Mouse (Mus musculus) mesoderm, embryonic 11.5 days (tissue): ENCODE measurements at regions not wholly inside any gene's neighbourhood (a gene's known extent, or its start where the extent isn't known, plus 50 kb on each side); places are given as distances from the start of the nearest gene placed in this dataset.
A peak's percentile ranks its signal among the peaks of the same experiment; 100 is the strongest.

Source experiments
- DNase-seq: peaks from one replicate; pipeline ENCODE4 v3.0.0-alpha.2; 2012; ENCODE audit warnings: low read depth, low spot score

DNA sequence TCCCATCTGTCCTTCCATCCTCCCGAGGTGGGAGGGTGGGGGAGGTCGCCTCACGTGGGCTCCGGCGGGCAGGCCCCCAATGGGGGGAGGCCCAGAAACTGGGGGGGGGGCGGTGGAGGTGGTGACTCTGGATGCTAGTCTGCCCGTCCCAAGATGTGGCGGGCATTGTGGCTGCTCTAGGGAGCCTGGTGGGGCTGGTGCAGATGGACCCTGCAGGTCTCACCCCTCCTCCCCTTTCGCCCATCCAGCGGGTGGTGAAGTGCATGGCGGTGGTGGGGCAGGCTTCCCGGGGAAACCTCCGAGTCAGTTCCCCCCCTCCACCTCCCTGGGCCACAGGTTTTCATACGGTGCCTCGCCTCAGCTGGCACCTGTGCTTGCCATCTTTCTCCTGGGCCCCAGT is 88.6 kb downstream of the Inhba start:
- DNase-seq = no peak

GRCm38 (mm10) chr13:16114837-16115236 is 103.2 kb downstream of the Inhba start:
- DNase-seq = peak; percentile 2

DNA sequence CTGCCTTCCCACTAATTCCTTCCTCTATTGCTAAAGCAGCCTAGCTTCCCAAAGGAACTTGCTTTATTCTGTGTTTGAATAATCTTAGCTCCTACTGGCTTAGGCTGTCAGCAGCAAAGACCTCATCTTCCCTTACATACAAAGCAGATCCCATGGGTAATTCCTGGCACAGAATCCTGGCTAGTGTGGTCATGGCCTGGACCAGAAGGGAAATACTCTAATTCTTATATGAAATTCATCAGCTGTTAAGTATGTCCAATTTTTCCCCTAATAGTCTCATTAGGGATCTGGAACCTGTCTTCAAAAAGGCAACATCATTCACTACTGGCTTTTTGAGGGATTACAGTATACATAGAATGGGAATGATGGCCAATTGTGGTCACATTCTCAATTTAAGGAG is 135.0 kb downstream of the Inhba start:
- no peak for DNase-seq

DNA sequence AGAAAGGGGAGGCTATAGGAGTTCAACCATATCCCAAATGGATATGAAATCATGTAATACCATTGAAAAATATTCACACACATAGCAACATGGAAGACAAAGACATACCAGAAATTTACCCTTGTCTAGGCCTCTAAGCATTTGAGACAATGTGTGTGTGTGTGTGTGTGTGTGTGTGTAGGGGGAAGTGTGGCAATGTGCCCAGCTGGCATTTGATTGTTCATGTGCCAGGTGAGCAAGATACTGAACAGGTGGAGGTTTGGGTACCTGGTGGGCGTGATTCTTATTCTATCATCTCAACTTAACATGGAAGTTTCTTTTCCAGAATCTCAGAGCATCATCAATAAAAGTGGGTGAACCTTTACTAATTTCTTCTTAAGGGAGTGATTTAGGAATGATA is 143.3 kb downstream of the Inhba start:
- no peak for DNase-seq

GRCm38 (mm10) chr13:16165204-16165894 is 153.7 kb downstream of the Inhba start:
- DNase-seq = no peak

DNA sequence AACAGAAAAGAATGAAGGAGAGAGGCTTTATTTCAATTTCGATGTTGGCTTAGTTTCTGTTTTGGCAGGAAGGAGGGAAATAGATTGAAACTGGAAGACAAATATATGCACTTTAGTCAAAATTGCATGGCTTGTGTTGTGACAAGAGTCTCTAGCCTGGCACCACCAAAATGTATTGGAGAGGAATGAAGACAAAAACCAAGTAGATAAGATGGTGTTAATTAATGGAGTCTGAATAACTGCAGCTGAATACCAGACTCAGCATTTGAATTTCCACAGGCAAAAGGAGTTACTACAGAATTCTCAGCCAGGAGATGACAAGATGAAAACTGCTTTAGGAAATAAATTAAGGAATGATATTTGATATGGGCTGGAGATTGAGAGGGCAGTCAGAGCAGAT is 185.0 kb downstream of the Inhba start:
- no peak for DNase-seq

DNA sequence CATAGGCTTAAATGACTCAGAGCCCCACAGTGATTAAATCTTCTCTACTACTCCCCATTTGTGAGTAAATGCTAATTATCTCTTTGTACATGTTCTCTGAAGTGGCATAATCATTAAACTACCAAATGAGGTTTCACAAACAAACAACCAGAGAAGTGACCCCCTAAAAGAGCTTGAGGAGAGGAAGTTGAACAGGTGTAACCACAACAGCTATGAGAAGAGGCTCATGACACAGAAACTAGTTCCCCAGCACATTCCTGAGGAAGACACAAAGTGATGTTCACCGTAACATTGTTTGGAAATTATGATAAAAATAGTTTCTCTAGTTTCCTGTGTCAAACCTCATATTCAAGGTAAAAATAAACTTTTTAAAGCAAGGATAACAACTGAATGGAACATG is 188.4 kb downstream of the Inhba start:
- no peak for DNase-seq

DNA sequence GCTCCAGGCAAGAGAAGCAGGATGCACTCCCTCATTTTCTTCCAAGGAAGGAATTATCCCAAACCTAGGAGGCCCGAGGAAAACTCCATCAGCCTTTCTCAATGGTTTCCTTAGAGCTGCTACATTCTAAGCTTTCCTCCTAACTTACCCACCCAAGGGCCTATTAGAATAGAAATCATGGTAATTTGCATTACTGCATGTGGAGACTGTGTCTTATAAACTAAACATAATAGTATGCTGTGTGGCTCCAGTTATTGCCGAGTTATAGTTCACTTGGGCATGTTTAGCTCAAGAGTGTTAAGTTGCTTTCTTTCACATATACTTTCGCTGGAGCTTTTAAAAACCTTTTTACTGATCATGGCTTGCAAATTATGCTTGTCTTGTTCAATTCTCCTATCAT is 191.5 kb downstream of the Inhba start:
- no peak for DNase-seq

GRCm38 (mm10) chr13:16204097-16204496 is 192.4 kb downstream of the Inhba start:
- DNase-seq = no peak

- no peak for DNase-seq
Observed at GRCm38 (mm10) chr13:16211482-16211881, 199.8 kb downstream of the Inhba start.

GRCm38 (mm10) chr13:16219877-16220276 is 208.2 kb downstream of the Inhba start:
- no peak for DNase-seq

- no peak for DNase-seq
Observed at GRCm38 (mm10) chr13:16222942-16223600, 211.4 kb downstream of the Inhba start.

DNA sequence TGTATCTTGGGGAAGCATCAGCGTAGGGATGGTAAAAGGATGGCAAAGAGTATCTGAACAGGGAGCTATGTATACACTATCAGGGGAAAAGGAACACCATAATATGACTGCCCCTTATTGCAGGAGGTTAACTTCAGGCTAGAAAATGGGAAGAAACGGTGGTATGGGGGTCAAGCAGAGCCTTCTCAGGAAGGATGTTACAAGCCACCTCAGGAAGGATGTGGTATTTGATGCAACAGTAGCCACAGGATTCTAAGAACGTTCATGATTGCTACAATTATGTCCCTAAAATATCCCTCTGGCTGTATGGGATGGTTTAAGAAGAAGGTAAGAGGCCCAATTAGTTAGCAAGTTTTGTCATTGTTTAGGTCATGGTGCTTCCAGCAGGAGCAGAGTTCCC is 249.5 kb downstream of the Inhba start:
- DNase-seq = no peak

DNA sequence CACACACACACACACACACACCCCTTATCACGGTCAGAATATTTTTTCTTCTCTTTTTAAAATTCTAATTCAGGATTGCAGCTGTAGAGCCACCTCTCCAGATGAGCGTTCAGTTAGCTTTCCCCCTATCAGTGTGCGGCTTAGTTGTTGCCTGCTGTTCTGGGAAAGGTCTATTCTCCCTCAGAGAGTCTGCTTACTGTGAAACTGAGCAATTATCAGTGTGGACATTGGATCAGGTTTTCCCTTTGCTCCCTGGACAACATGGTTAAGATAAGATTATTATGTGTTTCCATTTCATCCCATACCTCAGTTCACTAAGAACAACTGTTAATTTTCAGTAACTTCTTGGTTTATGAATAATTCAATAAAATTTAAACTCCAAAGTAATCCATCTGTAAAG is 268.3 kb downstream of the Inhba start:
- no peak for DNase-seq

DNA sequence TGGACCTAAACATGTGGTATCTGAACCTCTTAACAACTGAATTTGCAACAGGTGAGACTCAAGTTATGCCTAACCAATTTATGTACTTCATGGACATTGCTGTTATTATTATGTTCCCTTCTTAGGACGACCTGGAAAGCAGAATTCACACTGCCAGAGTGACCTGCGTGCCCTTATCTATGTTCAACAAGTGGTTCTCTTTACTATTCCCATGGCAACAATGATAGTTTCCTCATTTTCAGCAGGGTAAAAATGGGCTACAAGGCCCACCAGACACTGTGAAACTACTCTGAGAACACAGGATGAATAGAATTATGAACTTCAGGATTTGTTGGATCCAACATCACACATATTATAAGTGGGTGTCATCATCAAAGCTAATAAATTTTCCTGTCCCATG is 269.1 kb downstream of the Inhba start:
- DNase-seq = no peak

DNA sequence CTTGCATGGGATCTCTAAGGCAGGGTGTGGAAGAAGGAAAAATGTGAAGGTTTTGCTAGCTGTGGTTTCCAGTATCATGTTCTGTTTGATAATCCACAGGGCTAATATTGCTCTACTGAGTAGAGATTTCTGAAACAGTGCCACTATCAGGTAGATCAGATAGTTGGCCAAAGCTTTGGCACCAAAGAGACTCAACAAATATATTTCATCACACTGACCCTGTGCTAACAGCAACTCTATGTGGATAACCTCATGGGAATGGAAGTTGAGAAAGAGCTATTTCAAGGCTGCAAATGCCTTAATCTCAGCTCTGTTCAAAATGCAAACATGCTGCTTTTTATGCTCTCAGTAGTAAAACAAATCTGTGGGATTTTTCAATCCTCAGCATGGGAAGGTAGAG is 270.1 kb downstream of the Inhba start:
- DNase-seq = no peak

DNA sequence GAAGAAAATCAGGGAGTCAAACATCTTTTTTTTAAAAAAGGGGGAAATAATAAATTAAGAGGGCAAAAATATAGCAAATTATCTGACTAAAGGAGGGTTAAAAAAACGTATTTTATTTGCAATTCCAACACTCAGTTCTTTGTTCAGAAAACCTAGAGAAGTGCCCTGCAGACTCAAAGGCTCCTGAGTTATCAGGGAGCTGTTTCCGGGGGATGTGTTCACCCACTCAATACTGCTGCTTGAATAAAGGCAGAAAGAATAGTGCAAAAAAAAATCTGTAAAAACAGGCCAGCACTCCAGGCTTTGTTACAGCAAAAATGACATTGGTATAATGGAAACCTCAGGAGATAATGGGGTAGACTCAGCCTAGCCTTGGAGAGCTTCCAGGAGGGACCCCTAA is 270.6 kb downstream of the Inhba start:
- no peak for DNase-seq

- peak; percentile 6 for DNase-seq
Observed at GRCm38 (mm10) chr13:16283336-16283735, 271.7 kb downstream of the Inhba start.

GRCm38 (mm10) chr13:16289633-16290032 is 278.0 kb downstream of the Inhba start:
- no peak for DNase-seq

DNA sequence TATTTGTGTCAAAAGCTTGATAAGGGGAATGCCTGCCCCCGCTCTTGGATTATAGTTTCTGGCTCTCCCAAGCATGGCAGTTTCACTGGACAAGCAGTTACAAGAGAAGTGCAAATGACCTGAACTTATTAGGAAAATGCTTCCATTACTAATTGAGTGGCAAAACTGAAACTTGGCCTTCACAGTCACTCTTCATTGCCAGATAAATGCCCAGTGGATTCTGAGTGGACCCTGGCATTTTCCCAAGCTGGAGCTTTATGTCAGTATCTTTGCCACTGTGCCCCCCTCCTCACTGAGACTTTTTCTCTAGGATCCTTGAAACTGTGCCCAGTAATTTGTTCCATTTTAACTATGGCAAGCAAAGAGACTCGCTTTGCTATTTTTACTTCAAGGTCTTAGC is 279.1 kb downstream of the Inhba start:
- DNase-seq = no peak

- DNase-seq = no peak
Observed at GRCm38 (mm10) chr13:16291661-16292291, 280.1 kb downstream of the Inhba start.

DNA sequence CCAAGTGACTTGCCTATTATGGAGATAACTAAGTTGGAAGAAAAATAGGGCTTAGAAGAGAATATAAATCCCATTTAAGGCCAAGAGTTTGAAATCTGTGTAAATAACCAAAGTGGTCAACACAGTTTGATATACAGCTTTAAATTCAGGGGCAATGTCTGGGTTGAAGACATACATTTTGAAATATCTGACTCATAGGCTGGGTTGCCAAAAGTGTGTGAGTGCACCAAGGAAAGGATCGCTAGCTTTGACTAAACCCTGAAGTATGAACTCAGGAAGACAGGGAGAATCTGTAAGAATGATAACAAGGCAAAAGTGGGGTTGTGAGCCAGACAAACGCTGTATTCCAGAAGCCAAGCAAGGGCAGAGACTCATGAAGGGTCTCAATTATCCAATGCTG is 288.1 kb downstream of the Inhba start:
- DNase-seq = no peak

GRCm38 (mm10) chr13:16314669-16315068 is 303.0 kb downstream of the Inhba start:
- DNase-seq = no peak
